Mouse (Mus musculus): ENCODE results near the gene Deup1. TPM values are rescaled to one million over a fixed set of nuclear protein-coding genes. Genes with fewer than 3 reads are reported as not detected.
"Not testable (repeated sequence)": the region's sequence is repeated elsewhere in the genome, so short reads cannot be mapped to it uniquely, and the experiment has no call there.

The Deup1 gene
- total RNA-seq, 2 experiments from 2014 or later: 0.29 TPM; not detected in 1

DNA sequence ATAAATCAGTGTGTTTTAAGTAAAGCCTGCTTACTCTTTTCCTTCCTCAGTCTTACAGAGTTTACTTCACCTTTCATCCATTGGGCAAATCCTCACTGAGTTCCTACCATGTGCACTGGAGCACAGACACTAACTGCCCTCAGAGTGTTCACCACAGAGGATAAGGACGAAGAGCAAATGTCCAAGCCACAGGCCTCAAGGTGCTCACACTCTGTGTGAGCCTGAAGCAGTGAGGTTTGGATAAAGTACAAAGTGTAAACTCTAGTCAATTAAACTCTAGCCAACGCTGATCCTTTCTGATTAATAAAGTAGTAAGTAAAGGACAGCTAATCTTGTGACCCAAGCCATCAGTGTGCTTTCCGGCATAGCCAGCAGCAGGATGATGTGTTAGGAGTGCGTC is 33.6 kb downstream of the Deup1 start:
- DNase-seq (ENCODE audit: low spot score in 2 of 2): no peak

DNA sequence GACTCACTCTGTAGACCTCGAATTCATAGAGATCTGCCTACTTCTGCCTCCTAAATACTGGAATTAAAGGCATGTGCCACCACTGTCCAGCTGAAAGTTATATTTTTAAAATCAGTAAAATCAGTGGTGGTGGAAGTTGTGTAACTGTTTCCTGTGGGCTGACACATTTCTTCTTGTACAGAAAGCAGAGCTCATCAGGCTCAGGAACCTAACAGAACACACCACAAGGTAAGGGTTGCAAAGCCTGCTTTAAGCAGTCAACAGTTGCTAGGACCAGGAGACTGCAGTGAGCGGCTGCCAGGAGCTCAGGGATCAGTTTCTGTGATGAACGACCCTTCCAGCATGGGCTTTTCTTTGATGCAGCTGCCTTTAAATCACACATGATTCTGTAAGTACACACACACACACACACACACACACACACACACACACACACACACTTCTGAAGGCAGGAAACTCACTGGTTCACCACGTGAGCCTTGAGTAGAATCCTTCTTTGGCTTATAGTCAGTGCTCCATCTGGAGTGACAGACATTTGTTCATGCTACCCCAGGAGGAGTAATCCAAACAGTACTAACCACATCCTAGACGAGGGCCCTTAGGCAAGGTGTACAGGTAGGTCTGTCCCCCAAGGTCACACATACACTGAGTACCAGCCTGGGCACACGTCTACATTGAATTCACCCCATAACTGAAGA is 40.4 kb downstream of the Deup1 start:
- DNase-seq (ENCODE audit: low spot score in 2 of 2): no peak

DNA sequence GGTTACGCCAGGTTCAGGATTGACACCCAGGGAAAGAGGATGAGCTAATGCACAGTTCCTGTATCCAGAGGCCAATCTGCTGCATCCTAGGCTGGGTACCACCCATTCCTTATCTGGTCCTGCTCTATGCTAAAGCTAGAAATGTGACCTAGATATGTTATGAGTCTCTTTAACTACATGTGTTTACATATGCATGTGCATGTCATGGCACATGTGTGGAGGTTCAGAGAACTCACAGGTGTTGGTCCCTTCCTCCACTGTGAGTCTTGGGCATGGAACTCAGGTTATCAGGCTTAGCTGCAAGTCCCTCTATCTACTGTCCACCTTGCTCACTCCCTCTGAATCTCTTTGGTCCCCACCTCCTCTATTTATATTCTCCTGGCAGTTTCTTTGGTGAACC is 41.8 kb downstream of the Deup1 start:
- no peak for DNase-seq (ENCODE audit: low spot score in 2 of 2)

DNA sequence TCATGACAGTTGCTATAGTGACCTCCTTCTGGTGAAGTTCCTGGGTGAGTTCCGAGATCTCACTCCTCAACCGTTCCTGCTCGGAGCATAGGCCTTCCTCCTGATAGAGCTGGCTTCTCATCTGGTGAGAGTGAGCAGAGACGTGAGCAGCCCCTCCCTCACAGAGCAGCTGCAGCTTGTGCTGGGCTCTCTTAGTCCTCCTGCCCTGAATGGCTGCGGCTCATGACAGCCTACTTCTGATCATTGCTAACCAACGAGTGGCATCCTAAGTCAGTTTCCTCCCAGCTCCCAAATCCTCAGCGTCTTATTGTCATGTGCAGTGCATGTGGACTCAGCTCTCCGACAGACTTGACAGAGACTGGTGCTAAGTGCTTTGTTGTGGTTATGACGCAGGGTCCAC is 43.5 kb downstream of the Deup1 start:
- no peak for DNase-seq (ENCODE audit: low spot score in 2 of 2)

DNA sequence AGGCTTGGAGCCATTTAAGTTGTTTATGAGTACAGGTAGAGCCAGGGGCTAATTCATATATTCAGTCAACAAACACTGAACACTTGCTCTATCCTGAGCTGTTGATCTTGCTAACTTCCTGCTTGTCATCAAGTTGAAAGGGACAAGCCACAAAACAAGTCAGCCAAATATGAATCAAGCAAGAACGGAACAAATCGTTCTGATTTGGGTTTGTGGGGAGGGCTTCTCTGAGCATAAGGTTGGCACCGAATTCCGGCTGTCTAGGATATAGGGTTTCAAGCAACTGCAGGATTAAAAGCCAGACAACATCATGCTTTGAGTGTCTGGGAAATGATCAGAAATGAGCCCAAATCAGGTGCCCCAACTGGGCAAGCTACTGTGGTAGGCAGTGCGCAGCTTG is 45.7 kb downstream of the Deup1 start:
- no peak for DNase-seq (ENCODE audit: low spot score in 2 of 2)

DNA sequence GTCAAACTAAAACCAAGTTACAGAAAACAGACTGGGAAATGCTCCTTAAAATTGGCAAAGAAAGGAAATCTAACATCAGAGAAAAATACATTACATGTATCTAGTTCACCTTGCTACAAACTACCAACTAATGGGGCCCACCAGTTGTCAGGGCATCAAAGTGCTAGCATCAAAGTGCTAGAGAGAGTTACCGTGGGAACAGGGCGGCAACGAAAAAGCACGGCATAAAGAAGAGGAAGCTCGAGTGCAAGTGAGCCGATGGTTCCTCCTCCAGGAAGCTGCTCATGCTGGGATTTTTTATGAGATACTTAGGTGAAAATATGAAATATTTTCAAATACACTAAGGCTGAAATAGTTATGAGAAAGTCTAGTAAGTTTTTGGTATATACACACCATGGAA is 47.6 kb downstream of the Deup1 start:
- DNase-seq (ENCODE audit: low spot score in 2 of 2): no peak

DNA sequence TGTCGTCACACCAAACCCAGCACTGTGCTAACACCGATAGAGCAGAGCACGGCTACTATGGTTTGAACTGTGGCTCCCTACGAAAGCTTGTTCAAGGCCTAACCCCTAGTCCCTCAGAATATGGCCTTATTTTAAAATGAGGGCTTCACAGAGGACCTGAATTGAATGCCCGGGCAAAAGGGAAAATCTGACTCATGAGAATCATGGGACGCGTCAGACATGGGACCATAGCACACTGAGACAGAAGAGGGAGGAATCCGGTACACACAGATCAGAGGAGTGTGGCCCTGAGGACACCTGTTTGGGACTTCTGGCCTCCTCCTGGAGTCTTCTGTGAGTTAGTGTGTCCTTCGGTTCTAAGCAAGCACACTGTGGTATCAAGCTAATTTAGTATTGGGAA is 48.8 kb downstream of the Deup1 start:
- no peak for DNase-seq (ENCODE audit: low spot score in 2 of 2)

DNA sequence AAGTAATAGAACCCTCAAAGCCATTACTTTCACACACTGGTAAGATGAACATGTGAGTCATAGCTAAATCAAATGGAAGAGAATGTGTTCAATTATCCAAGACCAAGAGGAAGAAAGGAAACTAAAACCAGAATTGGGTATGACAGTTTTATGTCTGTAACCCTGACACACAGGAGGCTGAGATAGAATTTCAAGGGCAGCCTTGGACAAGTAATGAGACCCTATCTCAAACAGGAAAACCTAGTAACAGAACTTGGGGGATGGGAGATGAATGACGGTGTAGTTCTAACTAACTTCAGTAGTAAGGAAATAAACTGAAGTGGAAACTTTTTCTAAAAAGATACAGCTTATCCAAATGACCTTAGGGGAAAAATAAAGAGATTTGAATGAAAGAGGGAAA is 49.3 kb downstream of the Deup1 start:
- no peak for DNase-seq (ENCODE audit: low spot score in 2 of 2)

DNA sequence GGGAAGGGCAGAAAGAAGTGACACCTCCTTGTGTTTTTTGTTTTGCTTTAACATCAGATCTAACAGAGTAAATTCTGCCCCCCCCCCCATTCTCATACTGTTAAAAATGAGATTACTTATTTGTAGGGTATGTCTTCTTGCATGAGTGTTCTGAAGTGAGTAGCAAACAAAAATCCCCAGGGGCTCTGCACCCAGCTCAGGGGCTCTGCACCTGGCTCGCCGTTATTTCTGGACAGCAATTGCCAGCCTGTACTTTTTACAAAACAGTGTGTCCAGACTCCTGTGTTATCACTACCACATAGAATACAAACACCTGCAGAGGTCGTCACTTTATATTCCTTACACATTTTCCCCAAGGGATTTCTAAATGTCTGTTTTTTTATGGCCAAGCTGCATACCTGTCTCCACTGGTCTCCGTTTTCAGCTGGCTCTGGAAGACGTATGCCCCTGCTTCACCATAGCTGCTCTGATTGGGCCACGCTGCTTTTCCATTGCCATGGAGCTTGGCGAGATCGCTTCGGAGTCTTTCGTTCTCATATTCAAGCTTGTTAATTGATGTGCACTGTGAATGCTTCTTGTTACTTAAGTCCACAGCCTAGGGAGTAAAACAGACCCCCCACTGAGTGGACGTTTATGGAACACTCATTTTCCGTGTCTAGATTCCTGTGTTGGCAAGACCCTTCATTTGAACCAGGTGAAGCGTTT is 52.8 kb downstream of the Deup1 start:
- no peak for DNase-seq (ENCODE audit: low spot score in 2 of 2)

DNA sequence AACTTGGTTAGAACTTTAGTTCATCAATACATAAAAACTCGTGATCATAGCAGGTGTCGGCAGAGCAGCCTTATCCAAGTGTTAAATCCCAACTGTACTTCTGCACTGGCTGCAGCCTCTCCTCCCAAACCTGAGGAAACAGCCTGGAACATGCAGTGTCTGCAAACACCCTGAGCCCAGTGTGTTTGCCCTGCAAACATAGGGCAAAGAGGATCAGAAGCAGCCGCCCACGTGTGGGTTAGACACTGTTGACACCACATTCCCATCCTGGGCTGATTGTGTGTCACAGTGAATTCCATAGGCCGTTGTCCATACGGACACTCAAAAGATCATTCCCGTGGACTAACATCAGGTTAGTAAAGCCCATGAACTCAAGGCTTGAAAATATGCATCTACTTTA is 65.4 kb downstream of the Deup1 start:
- no peak for DNase-seq (ENCODE audit: low spot score in 2 of 2)

DNA sequence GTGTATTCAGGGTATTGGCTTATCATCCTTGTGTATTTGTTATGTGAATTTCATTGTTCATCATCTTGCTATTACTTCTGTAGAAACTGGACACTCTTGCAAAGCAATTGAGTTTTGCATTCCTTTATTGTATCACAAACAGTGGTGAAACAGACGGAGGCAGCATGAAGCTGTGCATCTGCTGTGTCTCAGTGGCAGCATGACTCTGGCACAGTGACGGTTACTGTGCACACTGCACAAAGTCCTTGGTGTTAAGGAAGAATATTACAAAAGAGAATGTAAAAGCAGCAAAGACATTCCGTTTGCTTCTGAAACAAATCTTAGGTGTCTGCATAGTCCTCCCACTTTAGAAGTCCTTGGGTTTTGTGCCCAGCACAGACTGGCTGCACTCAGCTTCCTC is 67.3 kb downstream of the Deup1 start:
- DNase-seq (ENCODE audit: low spot score in 2 of 2): no peak

DNA sequence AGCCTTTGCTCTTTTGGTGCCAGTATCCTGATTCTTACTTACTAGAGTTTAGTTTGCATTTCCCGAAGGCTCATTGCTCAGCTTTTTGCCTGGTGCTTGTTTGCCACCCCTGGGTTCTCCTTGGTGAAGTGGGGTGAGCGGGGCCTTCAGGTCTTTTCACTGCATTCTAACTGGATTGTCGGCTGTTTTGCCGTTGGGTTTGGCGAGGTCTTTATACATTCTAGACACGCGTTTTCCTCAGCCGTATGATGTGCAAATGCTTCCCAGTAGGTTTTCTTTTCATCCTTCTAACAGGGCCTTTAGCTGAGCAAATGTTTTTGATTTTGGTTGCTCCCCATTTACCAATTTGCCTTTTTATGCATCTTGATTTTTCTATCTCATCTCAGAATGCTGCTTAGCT is 74.4 kb downstream of the Deup1 start:
- DNase-seq (ENCODE audit: low spot score in 2 of 2): no peak

DNA sequence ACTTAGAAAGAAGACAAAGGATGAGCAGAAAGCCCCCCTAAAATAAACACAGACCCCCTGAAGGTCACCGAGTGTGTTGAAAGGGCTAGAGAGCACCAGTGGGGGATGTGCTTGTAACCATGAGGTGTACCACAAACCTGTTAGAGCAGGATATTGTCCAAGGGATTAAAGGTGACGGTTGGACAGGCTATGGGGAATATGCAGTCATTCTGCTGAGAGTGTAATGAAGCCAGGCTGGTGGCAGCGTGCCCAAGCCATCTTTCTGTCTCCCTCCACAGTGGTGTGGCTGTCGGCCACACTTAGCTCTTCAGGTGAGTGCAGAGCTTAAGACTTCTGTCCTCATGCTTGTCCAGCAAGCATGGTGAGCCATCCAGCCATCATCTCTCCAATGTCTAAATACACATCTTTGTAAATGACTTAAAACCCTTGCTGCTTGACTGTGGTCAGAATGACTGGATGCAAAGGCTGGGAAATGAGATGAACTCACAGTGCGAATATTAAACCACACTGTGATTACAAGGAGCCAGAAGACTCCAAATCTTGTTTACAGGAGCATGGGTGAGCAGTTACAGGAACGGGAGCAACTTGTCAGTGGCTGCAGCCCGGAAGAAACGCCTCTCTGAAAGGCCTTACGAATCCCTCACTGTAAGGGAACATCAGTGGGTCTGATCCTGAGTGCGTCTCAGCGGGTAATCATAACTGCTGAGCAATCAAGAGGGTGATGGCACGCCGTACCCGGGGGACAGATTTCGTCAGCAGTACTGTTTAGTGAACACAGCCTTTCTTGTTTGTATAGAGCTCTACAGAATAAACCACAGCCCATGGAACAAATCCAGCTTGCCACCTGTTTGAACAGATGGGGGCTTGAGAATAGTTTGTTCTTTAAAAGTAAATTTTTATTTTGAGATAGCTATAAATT is 75.5 kb downstream of the Deup1 start:
- no peak for DNase-seq (ENCODE audit: low spot score in 2 of 2)

DNA sequence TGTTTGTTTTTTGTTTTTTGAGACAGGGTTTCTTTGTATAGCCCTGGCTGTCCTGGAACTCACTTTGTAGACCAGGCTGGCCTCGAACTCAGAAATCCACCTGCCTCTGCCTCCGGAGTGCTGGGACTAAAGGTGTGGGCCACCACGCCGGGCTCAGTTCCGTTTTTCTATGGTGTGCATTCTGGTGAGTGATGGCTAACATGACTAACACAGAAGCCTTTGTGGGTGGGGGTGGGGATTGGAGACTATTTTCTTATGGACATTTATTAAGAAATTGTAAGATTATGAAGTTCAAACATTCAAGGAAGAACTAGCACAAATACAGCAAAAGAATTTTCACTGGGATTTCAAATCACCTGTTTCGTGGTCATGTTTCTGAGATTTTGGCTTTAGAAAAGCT is 76.7 kb downstream of the Deup1 start:
- not testable (repeated sequence) for DNase-seq (ENCODE audit: low spot score in 2 of 2)

DNA sequence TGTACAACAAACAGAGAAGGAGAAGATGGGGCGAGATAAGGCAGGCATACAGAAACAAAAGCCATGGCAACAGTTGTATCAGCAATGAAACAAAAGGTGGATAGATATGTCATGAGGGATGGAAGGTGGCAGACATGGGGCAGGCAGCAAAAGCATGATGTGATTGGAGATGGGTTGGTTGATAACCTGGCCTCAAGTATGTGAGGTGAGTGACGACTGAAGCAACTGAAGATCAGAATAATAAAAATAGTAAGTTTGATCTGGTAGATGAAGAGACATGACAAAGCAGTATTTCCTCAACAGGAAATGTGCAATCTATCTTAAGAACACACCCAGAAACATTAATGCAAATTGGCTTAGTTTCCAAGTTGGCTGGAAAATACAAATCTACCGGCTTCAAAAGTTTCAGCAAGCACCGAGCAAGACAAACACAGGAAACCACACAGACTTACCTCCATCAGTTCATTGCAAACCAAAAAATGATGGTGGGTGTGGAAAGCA is 77.2 kb downstream of the Deup1 start:
- no peak for DNase-seq (ENCODE audit: low spot score in 2 of 2)

DNA sequence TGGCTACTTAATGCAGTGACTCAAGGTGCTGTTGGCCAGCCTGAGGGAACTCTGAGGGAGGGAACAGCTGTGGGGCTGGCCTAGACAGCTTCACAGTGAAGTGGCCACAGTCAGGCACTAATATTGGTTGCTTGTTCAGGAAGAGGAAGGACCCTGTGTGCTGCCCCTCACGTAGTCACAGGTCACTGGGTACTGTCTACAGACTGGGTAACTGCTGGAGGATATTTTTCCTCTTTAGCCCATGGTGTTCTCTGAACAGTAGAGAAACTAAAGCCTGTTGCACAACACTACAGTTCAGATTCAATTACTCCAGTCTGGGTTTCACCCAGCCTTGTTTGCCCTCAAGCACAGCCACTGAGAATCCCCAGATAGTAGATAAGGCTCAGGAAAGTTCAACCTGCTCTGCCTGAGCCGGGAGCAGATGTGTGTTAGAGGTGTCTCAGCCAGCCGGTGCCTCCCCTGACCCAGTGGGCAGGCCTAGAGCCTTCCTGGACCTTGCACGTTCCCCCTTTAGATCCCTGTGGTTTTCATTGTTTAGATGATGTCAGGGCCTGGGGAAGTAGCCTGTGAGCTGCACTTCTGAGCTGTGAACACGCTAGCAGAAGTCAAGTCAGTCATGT is 85.9 kb downstream of the Deup1 start:
- DNase-seq (ENCODE audit: low spot score in 2 of 2): no peak

DNA sequence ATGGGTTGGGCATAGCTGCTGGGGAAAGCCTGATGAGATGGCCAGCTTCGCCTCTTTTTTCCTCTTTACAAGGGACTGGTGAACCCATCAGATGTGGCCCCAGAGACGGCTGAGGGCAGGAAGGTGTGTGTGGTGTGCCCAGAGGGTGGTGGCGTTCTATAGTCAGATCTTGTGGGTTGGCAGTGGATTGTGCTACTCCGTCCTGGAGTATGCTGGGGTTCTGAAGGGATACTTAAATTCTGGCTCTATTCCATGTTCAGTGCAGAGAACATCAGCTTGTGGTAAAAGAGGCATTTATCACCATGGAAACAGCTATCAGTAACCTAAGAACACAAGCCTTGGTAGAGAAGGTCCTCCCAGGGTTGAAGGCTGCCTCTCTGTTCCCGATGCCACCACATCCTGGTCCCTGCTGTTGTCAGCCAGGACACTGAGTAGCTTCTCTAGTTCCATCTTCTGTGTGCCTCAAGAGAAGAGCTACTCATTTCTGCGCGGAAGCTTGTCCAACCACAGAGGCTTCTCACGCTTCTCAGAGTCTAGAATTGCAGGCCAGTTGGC is 88.7 kb downstream of the Deup1 start:
- DNase-seq (ENCODE audit: low spot score in 2 of 2): no peak

DNA sequence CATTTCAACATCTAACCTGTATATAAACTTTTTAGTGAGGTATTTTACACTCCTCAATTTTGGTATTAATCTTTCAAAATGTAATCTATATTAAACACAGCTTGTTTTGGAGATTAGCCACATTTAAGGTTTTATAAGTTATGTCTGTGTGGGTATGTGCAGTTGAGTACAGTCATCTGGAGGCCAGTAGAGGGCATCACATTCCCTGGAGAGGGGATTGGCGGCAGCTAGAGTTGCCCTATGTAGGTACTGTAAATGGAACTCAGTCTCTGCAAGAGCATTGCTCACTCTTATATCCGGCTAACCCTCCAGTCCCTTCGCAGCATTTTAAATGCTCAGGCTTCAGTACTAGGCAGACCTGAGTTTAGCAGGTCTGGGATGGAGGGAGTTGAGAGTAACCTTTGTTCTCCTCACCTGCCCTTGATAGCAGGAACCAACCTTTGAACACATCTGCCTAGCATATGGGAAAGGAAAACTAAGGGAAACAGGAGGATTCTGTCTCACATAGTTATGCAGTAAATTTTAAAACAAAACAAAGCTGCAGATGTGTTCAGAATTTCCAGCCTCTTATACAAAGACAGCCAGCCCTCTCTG is 90.2 kb downstream of the Deup1 start:
- DNase-seq (ENCODE audit: low spot score in 2 of 2): no peak

DNA sequence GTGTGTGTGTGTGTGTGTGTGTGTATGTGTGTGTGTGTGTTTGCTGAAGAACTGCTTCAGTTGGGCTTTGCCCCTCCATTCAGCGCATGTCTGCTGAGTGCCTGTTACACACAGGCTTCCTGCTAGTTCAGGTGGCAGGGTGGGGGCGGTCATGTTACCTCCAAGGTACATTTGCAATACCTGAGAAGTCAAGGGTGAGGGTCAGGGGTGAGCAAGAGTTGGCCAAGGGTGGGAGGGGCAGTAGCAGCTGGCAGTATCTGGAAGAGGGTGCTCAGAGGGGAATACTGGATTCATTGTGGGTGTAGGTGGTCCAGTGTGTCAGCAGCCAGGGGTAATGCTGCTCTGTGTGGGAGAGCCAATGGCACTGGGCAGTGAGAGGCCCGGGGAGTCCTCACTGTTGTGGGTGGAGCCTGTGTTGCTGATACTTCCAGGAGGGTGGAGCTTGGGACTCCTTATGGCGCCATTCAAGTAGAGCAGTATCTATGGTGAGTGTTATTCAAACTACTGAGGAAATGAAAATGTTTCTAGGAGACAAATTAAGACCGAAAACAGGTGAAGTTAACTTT is 90.8 kb downstream of the Deup1 start:
- no peak for DNase-seq (ENCODE audit: low spot score in 2 of 2)

DNA sequence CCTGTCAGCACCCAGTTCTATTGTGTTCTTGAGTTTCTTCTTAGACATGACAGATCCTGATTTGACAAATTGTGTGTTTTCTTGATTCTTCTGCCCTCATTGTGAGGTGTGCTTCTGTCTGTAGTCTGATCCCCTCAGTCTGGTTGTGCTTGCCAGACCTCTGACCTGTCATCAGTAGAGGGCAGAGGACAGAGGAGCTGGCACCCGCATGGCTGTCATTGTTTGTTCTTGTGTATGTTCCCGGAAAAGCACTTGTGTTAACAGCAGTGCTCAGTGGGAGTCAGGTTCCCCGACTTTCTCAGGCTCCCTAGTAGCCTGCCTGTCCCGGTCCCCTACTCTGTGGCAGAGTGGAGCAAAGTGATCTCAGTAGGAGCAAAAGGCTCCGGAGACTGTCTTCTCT is 92.3 kb downstream of the Deup1 start:
- DNase-seq (ENCODE audit: low spot score in 2 of 2): no peak
